Mouse (Mus musculus): ENCODE measurements around the gene Fuk. TPM values are rescaled to one million over a fixed set of nuclear protein-coding genes. Genes with fewer than 3 reads are reported as not detected.
"Not testable (repeated sequence)": the region's sequence is repeated elsewhere in the genome, so short reads cannot be mapped to it uniquely, and the experiment has no call there.

Gene Fuk
- polyA plus RNA-seq, 1 experiment: 16.4 TPM

- DNase-seq (ENCODE audit: low read depth): no peak
Measured at GRCm38 (mm10) chr8:110919341-110920031, 17.2 kb upstream of the Fuk start, which contains the start of gene St3gal2. Gene St3gal2 (plus strand): TSS chr8:110919922.

GRCm38 (mm10) chr8:110918460-110918859 is 16.2 kb upstream of the Fuk start:
- DNase-seq (ENCODE audit: low read depth): no peak

- no peak for DNase-seq (ENCODE audit: low read depth)
Measured at GRCm38 (mm10) chr8:110918027-110918426, 15.7 kb upstream of the Fuk start.

GRCm38 (mm10) chr8:110917415-110917814 is 15.1 kb upstream of the Fuk start:
- no peak for DNase-seq (ENCODE audit: low read depth)

- no peak for DNase-seq (ENCODE audit: low read depth)
Measured at GRCm38 (mm10) chr8:110911576-110912570, 9.6 kb upstream of the Fuk start.

- DNase-seq (ENCODE audit: low read depth): not testable (repeated sequence)
Measured at GRCm38 (mm10) chr8:110909850-110910249, 7.6 kb upstream of the Fuk start.

GRCm38 (mm10) chr8:110906682-110907081 is 4.4 kb upstream of the Fuk start:
- DNase-seq (ENCODE audit: low read depth): no peak

- DNase-seq (ENCODE audit: low read depth): no peak
Measured at GRCm38 (mm10) chr8:110905404-110905803, 3.1 kb upstream of the Fuk start.

GRCm38 (mm10) chr8:110902579-110902965 is 284 bp upstream of the Fuk start:
- no peak for DNase-seq (ENCODE audit: low read depth)

GRCm38 (mm10) chr8:110901056-110901455 is 1.2 kb downstream of the Fuk start:
- DNase-seq (ENCODE audit: low read depth): peak; percentile 26

- DNase-seq (ENCODE audit: low read depth): no peak
Measured at GRCm38 (mm10) chr8:110897495-110897894, 4.8 kb downstream of the Fuk start.

- DNase-seq (ENCODE audit: low read depth): no peak
Measured at GRCm38 (mm10) chr8:110895812-110896211, 6.5 kb downstream of the Fuk start.

- DNase-seq (ENCODE audit: low read depth): no peak
Measured at GRCm38 (mm10) chr8:110895254-110895653, 7.0 kb downstream of the Fuk start.

GRCm38 (mm10) chr8:110894851-110895250 is 7.4 kb downstream of the Fuk start:
- no peak for DNase-seq (ENCODE audit: low read depth)

- no peak for DNase-seq (ENCODE audit: low read depth)
Measured at GRCm38 (mm10) chr8:110892913-110893312, 9.4 kb downstream of the Fuk start.

GRCm38 (mm10) chr8:110892040-110892439 is 10.2 kb downstream of the Fuk start:
- no peak for DNase-seq (ENCODE audit: low read depth)

GRCm38 (mm10) chr8:110889904-110890470 is 12.3 kb downstream of the Fuk start:
- no peak for DNase-seq (ENCODE audit: low read depth)

GRCm38 (mm10) chr8:110888860-110889259 is 13.4 kb downstream of the Fuk start:
- no peak for DNase-seq (ENCODE audit: low read depth)

GRCm38 (mm10) chr8:110888441-110888840 is 13.8 kb downstream of the Fuk start:
- DNase-seq (ENCODE audit: low read depth): no peak

GRCm38 (mm10) chr8:110887551-110887950 is 14.7 kb downstream of the Fuk start:
- no peak for DNase-seq (ENCODE audit: low read depth)

- no peak for DNase-seq (ENCODE audit: low read depth)
Measured at GRCm38 (mm10) chr8:110886634-110887033, 15.7 kb downstream of the Fuk start.

GRCm38 (mm10) chr8:110883824-110884223 is 18.5 kb downstream of the Fuk start:
- no peak for DNase-seq (ENCODE audit: low read depth)
